Mouse (Mus musculus): ENCODE data around the gene Spock1.

The Spock1 gene

GRCm38 (mm10) chr13:57732251-57732650 lies 175.9 kb downstream of the Spock1 start:
- no peak for DNase-seq (ENCODE audit: low read depth, low spot score)

- no peak for DNase-seq (ENCODE audit: low read depth, low spot score)
Measured at GRCm38 (mm10) chr13:57727716-57728115, 180.4 kb downstream of the Spock1 start.

- DNase-seq (ENCODE audit: low read depth, low spot score), result no peak
Measured at GRCm38 (mm10) chr13:57726654-57727053, 181.5 kb downstream of the Spock1 start.

- no peak for DNase-seq (ENCODE audit: low read depth, low spot score)
Measured at GRCm38 (mm10) chr13:57722329-57722936, 185.7 kb downstream of the Spock1 start.

- no peak for DNase-seq (ENCODE audit: low read depth, low spot score)
Measured at GRCm38 (mm10) chr13:57721524-57722279, 186.4 kb downstream of the Spock1 start.

GRCm38 (mm10) chr13:57718087-57718486 lies 190.0 kb downstream of the Spock1 start:
- DNase-seq (ENCODE audit: low read depth, low spot score), result no peak

- DNase-seq (ENCODE audit: low read depth, low spot score), result no peak
Measured at GRCm38 (mm10) chr13:57712910-57713309, 195.2 kb downstream of the Spock1 start.

- no peak for DNase-seq (ENCODE audit: low read depth, low spot score)
Measured at GRCm38 (mm10) chr13:57708425-57708824, 199.7 kb downstream of the Spock1 start.

- no peak for DNase-seq (ENCODE audit: low read depth, low spot score)
Measured at GRCm38 (mm10) chr13:57702966-57703365, 205.2 kb downstream of the Spock1 start.

- DNase-seq (ENCODE audit: low read depth, low spot score), result no peak
Measured at GRCm38 (mm10) chr13:57696685-57697084, 211.4 kb downstream of the Spock1 start.

GRCm38 (mm10) chr13:57688926-57689325 lies 219.2 kb downstream of the Spock1 start:
- DNase-seq (ENCODE audit: low read depth, low spot score), result no peak

GRCm38 (mm10) chr13:57686437-57686836 lies 221.7 kb downstream of the Spock1 start:
- no peak for DNase-seq (ENCODE audit: low read depth, low spot score)

- DNase-seq (ENCODE audit: low read depth, low spot score), result no peak
Measured at GRCm38 (mm10) chr13:57685201-57685600, 222.9 kb downstream of the Spock1 start.

GRCm38 (mm10) chr13:57679591-57679990 lies 228.5 kb downstream of the Spock1 start:
- DNase-seq (ENCODE audit: low read depth, low spot score), result no peak

- no peak for DNase-seq (ENCODE audit: low read depth, low spot score)
Measured at GRCm38 (mm10) chr13:57676820-57677219, 231.3 kb downstream of the Spock1 start.

GRCm38 (mm10) chr13:57673399-57673798 lies 234.7 kb downstream of the Spock1 start:
- DNase-seq (ENCODE audit: low read depth, low spot score), result no peak

GRCm38 (mm10) chr13:57672762-57673161 lies 235.4 kb downstream of the Spock1 start:
- DNase-seq (ENCODE audit: low read depth, low spot score), result no peak

GRCm38 (mm10) chr13:57671919-57672318 lies 236.2 kb downstream of the Spock1 start:
- DNase-seq (ENCODE audit: low read depth, low spot score), result no peak

GRCm38 (mm10) chr13:57671322-57671721 lies 236.8 kb downstream of the Spock1 start:
- DNase-seq (ENCODE audit: low read depth, low spot score), result no peak

- no peak for DNase-seq (ENCODE audit: low read depth, low spot score)
Measured at GRCm38 (mm10) chr13:57667621-57668020, 240.5 kb downstream of the Spock1 start.

GRCm38 (mm10) chr13:57666173-57666842 lies 241.8 kb downstream of the Spock1 start:
- no peak for DNase-seq (ENCODE audit: low read depth, low spot score)

GRCm38 (mm10) chr13:57662554-57662953 lies 245.6 kb downstream of the Spock1 start:
- no peak for DNase-seq (ENCODE audit: low read depth, low spot score)

- no peak for DNase-seq (ENCODE audit: low read depth, low spot score)
Measured at GRCm38 (mm10) chr13:57660523-57660922, 247.6 kb downstream of the Spock1 start.

Data from CD4-positive, CD25-positive, alpha-beta regulatory T cell, adult 2 months (primary cell).